Mouse (Mus musculus): Measurements from ENCODE around the gene Nfkbie.

DNA sequence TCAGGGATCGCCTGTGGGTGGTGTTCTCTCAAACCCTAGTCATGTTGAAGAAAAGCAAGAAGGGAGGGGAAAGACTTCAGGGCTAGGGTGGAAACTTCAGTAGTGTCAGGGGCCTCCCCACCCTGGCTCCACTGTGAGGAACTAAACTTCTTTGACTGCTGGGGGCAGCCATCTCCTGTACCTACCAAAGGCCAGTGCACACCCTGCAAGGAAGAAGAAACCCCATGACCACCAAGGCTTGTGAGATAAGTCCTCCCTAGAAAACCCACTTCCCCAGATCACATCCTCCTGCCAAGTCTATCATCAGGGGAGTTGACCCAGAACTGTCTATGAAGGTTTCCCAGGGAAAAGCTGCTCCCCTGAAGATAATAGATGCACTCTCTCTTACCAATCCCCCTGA, 1.1 kb upstream of the Nfkbie start:
- no peak for TF ChIP-seq POLR2A (IDR thresholded peaks at IDR 0.05; ENCODE audit: low read depth, low read length)
- no peak for TF ChIP-seq CTCF (IDR thresholded peaks at IDR 0.05; ENCODE audit: borderline replicate concordance, insufficient read depth, low read length)

All from embryonic fibroblast, embryonic 13.5 days (primary cell).